Mouse (Mus musculus) adrenal gland, postnatal 36 days (tissue): Measurements from ENCODE around the gene Lrrc75a. TPM values are rescaled to one million over a fixed set of nuclear protein-coding genes. Genes with fewer than 3 reads are reported as not detected.
"Not testable (repeated sequence)": the region's sequence is repeated elsewhere in the genome, so short reads cannot be mapped to it uniquely, and the experiment has no call there.

Experiments
- DNase-seq, 2 experiments: peaks; one replicate each; pipeline ENCODE4 v3.0.0; 2021; ENCODE audit warnings: mixed read lengths in 1 of 2
- long read RNA-seq, 2 experiments: library from polyadenylated mRNA; stranded (forward); transcript quantifications; one replicate each; pipeline ENCODE4 v2.0.0; 2021; ENCODE audit warnings: borderline sequencing depth in 2 of 2
- total RNA-seq, 2 experiments: library from RNA; stranded (reverse); gene quantifications; 2 replicates each; pipeline ENCODE4 v1.2.3; 2021

Lrrc75a gene
- total RNA-seq: 10 to 100 TPM; 28.0 to 31.8 TPM
- long read RNA-seq, experiment 1, transcript Lrrc75a-201 (4 exons, 1,984 nt): major isoform, 23 of 40 reads
- long read RNA-seq, experiment 1, partial matches to known transcripts: 2 of 40 reads
- long read RNA-seq, experiment 1, other reads (novel, unspliced or antisense): 13 of 40 reads
- long read RNA-seq, experiment 2, transcript Lrrc75a-201 (4 exons, 1,984 nt): major isoform, 16 of 16 reads
- long read RNA-seq, experiment 2, partial matches to known transcripts: 0 of 16 reads
- long read RNA-seq, experiment 2, other reads (novel, unspliced or antisense): 0 of 16 reads

DNA sequence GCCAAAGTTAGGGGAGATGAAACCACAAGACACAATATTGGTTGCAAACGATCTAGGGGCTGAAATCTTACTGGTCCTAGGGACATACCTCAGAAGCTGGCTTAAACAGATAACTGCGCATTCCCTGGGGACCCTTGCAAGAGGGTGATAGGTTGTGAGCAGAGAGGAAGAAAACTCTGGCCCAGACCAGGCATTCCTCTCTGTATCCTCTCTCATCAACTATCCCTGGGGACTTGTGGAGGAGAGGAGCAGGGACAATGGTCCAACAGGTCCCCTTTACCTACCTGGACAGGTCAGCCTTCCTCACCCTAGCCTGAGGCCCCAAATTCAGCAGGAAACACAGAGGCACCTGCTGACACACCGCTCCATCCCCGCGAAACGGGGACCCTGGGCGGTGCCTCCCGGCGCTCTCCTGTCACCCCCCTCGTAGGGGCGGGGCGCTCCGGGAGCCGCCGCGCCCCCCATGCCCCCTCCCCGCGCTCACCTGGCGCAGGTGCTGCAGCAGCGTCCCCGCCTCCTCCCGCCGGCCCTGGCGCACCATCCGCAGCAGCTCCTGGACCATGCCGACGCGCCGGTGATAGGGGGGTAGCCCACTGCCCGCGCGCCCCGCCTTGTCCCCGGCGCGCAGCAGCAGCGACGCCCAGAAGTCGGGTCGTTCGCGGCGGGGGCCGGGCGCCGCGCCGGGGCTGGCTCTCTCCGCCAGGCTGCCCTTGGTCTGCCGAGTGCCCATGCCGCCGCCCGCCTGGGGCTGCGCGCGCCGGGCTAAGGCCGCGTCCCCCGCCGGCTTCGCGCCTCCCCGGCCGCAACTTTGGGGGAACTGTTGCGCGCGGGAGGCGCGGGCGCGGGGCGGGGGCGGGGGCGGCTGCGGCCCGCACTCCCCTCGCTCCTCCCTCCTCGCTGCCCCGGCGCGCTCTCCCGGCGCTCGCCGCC lies at the start of gene Lrrc75a:
Gene Lrrc75a, minus strand, starts transcription at position 863 of the 930 bp plus-strand sequence.
- DNase-seq: no peak

DNA sequence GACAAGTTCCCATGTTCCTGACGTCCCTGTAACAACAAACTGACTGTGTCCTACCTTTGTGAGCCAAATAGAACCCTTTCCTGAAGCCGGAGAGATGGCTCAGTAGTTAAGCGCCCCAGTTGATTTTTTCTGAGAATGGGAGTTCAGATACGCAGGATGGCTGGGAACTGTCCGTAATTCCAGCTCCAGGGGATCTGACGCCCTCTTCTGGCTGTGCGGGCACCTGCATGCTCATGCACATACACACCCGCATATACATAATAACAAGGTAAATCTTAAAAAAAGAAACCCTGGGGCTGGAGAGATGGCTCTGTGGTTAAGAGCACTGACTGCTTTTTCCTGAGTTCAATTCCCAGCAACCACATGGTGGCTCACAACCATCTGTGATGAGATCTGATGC lies 46.8 kb upstream of the Lrrc75a start:
- no peak for DNase-seq

DNA sequence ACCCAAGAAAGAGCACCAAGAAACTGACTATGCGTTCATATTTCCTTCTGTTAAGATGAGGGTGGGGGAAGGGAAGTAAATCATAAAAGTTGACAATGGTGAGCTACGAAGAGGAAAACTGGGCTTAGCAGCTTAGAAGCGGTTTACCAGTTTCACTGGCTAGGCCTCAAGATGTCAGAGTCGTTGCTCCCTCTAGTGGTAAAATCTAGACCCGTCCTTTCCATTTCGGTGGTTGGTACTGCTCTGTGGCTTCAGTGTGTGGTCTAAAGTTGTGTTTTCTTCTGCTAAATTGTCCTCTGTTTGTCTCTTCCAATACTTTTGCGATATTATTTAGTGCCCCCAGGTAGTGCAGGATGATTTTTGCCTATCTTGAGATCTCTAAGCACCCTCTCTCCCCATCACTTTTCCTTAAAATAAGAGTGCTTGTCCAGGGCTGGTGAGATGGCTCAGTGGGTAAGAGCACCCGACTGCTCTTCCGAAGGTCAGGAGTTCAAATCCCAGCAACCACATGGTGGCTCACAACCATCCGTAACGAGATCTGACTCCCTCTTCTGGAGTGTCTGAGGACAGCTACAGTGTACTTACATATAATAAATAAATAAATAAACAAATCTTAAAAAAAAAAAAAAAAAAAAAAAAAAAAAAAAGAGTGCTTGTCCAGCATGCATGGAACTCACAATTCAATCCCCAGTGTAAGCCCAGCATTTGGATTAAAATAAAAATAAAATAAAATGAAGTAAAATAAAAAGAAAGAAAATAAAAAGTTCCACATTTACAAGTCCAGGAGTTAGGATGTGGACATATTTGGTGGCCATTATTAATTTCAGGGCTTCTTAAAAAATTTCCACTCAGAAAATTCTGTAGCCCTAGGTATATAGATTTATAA lies 45.2 kb upstream of the Lrrc75a start:
- DNase-seq: peak; percentile 9 to 38

DNA sequence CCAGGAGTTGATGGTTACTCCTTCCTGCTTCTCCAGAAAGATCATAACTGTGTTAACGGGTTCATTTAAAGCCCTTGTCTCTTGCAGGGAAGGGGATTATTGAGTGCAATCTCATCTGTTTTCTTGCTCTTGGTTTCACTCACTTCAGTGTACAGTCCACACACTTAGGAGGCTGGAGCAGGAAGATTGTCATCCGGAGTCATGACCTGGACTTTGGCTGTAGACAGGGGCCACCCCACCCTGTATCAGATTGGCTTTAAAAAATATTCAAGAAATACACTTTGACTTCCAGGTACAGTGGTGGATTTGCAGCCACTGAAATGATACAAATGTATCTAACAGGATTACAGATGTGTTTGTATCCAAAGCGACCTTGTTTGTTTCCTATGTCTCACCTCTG lies 43.3 kb upstream of the Lrrc75a start:
- no peak for DNase-seq

DNA sequence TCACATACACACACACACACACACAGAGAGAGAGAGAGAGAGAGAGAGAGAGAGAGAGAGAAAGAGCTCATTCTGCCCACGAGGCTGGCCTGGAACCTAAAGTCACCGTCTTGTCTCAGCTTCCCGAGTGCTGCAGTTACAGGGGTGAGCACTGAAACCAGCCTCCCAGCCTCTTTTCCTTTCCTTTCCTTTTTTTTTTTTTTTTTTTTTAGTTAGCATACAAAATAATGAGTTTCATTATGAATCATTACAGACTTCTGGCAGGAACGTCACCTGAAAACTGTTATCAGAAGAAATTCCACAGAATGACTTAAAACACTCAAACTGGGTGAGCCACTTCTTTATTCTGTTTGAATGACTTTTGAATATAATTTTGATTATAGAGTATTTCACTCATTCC lies 31.6 kb upstream of the Lrrc75a start:
- DNase-seq: no peak

DNA sequence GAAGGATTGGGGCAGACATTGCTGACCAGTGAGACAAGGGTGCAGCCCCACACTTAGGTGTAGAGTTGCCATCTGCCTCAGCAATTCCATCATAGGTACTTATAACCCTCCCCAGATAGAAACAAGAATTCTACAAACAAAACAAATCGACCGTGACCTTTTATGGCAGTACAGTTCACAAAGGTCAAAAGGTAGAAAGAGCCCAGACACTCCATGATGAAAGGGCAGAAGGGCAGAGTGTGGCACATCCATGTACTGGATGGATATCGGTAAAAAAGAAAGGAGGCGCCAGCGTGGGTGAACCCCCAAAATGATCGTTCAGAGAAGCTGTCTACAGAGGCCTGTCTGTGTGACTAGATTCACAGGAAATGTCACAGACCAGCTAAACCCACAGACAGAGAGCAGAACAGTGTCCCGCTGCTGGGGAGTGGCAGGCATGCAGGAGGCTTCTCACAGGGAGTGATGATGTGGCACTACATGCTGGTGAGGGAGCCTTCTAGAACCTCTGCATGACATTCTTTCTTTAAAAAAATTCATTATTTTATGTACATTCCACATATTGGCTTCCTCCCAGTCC lies 30.5 kb upstream of the Lrrc75a start:
- no peak for DNase-seq

DNA sequence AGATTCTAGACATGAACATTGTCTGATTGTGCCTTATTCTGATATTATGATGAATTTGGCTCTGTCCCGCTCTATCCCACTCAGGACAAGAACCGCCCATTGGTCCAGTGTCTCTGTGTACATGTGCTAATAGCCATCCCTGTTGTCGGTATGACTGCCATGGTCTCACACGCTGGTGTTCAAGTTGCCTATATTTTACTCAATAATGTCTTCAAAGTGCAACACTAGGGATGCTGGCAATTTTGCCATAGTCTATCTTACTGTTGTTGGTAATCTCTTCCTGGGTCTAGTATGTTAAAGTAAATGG lies 27.9 kb upstream of the Lrrc75a start:
- DNase-seq: no peak

DNA sequence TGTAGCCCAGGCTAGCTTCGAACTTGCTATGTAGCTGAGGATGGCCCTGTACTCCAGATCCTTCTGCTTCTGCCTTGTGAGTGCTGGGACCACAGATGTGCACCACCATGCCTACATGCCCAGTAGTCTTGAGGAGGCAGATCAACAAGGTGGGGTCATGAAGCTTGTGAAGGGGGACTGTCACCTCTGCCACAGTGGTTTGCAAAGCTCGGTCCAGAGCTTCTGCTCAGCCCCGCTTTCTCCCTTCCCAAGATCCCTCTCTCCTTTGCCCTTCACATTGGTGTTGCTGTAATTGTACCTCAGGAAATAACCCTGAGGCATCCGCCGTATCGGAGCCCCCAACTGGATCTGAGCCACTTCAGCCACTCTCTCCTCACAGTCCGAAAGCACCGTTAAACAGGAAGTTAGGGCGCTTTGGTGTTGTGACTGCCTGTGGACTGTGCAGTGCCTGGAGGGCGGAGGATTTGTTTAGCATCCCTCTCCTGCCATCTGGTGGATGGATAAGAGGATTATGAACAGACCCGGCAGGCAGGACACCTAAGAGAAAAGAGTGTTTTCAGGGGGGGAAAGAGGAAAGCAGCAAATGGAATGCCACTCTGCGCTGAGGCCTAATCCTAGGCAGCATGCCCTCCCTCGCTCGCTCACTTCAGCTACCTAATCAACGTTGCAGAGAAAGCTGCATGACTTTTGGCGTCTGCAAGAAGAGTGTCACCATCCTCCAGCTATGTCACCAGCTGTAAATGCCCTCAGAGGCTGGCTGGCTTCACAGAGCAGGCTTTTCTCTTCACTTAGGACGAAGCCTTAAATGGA lies 27.4 kb upstream of the Lrrc75a start:
- peak; percentile 64 to 73 for DNase-seq

DNA sequence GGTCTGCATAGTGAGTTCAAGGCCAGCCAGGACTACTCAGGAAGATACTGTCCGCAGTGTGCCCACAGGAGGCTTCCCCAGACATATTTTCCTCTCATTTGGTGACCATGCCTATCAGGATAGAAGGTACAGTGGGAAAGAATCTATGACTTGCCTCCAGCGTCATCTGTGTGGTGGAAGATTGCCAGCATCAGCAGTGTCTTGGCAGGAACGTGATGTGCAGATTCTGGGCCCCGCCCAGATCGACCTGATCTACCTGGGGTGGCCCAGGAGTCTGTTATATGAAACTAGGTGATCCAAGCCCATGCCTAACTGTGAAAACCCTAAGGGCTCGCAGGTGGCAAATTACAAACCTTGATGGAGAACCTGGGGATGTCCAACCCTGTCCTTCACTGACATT lies 21.7 kb upstream of the Lrrc75a start:
- DNase-seq: no peak

DNA sequence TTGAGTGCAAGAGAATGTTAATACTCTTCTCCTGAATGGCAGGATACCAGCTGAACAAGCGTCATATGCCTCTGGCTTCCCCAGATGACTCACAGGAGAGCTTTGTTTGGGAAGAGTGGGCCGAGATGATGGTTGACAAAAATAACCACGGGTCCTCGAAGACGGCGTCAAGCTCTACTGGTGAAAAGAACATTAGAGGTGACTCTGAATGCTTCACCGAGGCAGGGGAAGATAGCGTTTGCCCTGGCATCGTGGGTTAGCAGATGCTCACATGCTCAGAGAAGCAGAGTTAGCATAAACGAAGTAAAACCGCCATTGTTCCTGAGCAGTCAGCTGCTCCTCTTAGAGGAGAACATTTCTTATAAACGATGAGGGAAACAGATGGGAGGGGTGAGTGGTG lies 21.1 kb upstream of the Lrrc75a start:
- DNase-seq: no peak

DNA sequence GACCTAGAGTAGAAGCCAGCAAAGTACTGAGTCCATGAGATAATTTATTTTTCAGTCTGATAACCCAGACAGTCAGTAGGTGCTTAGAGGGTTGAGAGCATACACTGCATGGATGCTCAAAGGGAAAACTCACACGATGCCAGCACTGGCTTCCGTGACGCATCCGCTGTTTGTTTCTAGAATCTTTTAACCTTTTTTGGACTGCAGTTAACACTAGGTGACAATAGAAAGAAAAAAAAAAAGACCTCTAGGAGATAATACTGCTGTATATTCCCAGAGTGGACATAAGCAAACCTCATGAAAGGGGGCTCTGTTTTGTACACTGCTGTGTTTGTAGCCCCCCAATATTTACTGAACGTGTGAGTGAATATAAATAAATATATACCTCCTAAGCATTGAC lies 20.7 kb upstream of the Lrrc75a start:
- no peak for DNase-seq

DNA sequence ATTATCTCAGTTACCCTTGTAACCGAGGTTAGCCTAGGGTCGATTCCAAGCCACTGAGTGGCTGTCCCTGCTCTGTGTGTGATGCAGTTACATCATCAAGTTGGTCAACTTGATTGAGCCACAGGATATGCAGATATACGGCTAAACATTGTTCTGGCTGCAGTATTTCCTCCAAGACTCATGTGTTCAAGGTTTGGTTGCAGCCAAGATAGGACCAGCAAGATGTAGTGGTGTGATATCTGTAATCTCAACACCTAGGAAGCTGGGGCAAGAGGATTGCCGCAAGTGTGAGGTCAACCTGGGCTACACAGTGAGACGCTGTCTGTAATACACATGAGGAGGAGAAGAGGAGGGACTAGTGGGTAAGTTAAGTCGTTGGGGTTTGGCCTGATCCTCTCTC lies 15.9 kb upstream of the Lrrc75a start:
- no peak for DNase-seq

DNA sequence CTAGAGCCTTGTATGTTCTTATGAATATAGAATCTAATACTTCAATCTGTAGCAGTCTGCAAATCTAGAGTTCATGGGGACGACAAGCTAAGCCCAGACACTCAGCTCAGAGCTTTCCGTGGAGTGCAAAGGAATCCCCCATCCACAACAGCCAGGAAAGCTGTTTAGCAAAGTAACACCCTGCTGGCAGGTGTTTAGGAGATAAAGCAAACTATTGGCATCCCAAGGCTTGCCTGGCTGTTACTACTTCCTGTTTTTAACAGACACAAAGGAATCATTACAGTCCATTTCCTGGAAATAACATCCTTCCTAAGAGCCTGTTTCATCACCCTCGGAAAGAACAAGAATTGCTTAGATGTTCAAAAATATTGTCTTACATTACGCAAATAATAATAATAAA lies 12.6 kb upstream of the Lrrc75a start:
- DNase-seq: no peak

DNA sequence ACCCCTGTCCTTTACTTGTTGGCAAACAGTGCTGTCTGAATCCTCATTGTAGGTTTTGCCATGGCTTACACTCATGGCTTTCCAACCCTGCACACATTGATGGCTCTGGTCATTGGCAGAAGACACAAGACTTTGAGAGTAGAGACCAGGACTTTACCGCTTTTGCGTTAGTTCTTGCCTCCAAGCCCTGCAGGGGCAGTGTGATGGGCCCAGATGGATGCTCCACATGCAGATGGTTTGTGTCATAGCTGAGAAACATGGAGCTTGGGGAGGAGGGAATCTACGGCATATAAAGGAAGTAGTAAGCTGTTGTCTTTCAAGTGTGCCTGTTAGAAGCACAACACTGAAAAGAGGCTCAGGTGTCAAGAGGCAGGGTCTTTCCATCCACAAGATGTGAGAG lies 3.8 kb upstream of the Lrrc75a start:
- no peak for DNase-seq

DNA sequence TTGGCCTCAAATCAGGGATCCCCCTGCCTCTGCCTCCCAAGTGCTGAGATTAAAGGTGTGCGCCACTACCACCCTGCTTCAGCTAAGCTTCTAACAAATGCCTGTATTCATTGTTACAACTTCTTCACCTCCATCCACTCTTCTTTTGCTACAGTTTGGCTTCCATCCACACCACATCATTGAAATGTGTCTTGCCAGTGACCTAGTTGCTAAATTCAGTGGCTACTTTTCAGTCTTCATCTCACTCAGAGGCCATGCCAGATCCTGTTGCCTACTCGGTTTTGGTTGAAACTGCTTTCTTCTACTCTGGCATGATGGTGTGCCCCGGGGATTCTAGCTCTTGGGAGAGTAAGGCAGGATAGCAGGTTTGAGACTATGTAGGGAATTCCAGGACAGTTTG lies 3.2 kb upstream of the Lrrc75a start:
- no peak for DNase-seq

DNA sequence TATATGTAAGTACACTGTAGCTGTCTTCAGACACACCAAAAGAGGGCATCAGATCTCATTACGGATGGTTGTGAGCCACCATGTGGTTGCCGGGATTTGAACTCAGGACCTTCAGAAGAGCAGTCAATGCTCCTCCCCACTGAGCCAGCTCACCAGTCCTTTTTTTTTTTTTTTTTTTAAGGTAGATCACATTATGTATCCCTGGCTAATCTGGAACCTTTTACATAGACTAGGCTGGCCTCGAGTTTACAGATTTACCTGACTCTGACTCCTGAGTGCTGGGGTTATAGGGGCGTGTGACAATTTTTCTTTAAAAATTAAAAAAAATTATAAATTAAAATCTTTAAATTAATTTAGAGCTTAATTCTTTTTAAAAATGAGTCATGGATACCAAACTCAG lies 1.5 kb upstream of the Lrrc75a start:
- DNase-seq: not testable (repeated sequence)

DNA sequence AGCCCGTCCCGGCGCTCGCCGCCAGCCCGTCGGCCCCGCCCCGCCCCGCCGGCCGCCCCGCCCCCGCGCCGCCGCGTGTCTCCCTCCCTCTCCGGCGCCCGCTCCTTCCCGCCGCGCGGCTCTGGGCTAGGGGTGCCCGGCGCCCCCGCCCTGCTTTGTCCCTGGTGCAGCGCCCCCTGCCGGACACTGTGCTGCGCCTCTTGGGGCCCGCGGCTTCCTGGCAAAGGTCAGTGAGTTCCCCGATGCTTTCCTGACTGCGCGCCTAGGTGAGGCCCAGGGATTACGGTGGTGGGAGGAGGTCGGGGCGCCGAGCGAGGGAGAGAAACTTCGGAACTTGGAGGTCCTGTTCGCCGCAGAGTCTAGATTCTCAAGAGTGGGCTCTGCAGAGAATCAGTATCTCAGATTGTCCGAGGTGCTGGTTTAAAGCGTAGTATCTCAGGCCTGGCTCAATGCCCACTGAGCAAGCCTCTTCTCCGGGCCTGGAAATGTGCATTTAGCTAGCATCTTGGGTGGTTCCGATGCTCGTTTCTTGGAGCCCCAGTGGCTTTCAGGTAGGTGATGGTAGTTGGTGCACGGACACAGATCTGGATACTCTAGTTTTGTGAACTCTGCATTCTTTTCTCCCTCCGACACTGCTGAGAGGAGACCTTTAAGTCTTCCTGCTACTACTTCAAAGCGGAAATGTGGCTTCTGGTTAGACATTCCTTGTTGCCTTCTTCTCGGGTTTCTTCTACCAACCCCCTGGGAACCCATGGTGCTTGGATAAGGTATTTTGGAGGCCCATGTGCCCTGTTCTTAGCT lies 468 bp upstream of the Lrrc75a start, which contains the start of gene Mmgt2:
Gene Mmgt2, plus strand, starts transcription at position 74 of the 801 bp plus-strand sequence.
- peak; percentile 97 to 99 for DNase-seq

DNA sequence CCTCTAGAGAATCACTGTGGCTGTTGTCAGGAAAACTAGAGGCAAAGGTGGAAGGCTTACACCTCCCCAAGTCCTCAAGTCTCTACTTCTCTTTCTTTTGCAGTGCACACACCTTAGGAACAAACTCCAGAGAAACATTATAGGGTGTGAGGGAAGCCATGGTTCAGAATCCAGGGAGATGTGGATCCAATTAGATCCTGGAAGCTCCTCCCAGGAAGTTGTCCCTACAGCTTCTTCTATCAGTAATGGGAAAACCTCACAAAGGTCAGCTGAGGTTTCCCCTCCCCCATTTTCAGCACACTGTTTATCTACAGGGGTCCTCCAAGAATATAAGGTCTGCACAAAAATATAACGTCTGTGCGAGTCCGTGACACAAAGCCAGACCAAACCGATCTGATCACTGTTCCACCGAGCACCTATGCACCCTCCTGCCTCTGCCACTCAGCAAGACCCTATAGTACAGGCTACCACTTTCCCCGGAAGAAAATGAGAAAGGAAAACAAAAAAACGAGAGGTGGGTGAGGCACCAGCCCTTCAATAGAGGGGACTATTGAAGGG lies 1.3 kb downstream of the Lrrc75a start:
- DNase-seq: no peak

DNA sequence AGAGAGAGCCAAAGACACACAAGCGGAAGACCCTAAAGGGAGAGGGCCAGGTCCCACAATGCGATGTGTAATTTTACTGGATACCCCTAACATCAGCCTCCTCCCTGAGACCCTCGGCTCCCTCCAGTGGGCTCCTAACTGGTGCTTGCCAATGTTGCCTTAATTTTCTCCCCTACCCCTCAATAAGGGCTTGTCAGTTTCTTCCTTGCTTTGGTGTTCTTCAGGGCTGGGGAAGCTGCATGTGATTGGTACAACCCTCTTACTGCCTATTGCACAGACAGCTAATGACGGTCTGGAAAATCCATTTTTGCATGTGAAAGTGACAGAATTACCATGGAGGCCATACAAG lies 1.9 kb downstream of the Lrrc75a start:
- DNase-seq: no peak
